Mouse (Mus musculus) CD4-positive naive resting alpha-beta T cell, adult 57 days (primary cell): Measurements from ENCODE around the gene Dmgdh. TPM values are rescaled to one million over a fixed set of nuclear protein-coding genes. Genes with fewer than 3 reads are reported as not detected.

Experiments
- total RNA-seq: library from RNA; stranded (reverse); gene quantifications from one replicate; pipeline ENCODE4 v1.2.4, GENCODE M21; 2023

Gene Dmgdh
- not detected for total RNA-seq

GRCm38 (mm10) chr13:93674131-93674561 lies at the start of gene Dmgdh, which contains the start of gene Bhmt2:
Gene Dmgdh (plus strand): TSS chr13:93674433.
Gene Bhmt2 (minus strand): TSS chr13:93674302.

GRCm38 (mm10) chr13:93637282-93638245 lies 36.7 kb upstream of the Dmgdh start, which contains the start of gene Bhmt:
Gene Bhmt (minus strand): TSS chr13:93637961.

DNA sequence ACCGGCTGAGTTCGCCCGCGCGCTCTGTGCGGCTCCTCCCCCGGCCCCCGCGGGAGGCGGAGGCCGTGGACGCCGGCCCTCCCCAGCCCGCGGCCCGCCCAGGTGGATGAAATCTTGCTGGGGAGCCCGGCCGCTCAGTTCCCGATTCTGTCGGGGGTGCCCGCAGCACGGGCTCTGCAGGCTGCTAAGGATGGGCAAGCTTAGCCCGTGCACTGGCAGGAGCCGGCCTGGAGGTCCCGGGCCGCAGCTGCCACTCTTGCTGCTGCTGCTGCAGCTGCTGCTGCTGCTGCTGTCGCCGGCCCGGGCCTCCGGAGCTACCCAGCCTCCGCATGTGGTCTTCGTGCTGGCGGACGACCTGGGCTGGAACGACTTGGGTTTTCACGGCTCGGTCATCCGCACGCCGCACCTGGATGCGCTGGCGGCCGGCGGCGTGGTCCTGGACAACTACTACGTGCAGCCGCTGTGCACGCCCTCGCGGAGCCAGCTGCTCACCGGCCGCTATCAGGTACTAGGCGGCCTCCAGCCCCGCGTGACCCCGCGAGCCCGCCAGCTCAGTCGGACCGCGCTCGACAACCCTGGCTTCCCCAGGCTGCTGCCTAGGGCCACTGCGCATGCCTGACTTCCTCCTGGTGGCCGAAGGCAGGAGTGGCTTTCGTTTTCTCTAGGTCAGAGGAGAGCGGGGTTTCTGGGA lies 97.5 kb downstream of the Dmgdh start, which contains the start of gene Arsb:
TSS of gene Arsb (plus strand) at position 43 of the 691 bp plus-strand sequence.

Other genes starting within 250 kb of the Dmgdh start
- gene Jmy, start 174.6 kb upstream of the Dmgdh start, total RNA-seq, result 105 TPM
- 0.89 TPM for gene Bhmt, start 36.5 kb upstream of the Dmgdh start, total RNA-seq
- gene Bhmt2, start 131 bp upstream of the Dmgdh start, total RNA-seq, result not detected
- 10.3 TPM for gene Arsb, start 97.2 kb downstream of the Dmgdh start, total RNA-seq